Mouse (Mus musculus): ENCODE data around the gene Fbxw24.
"Not testable (repeated sequence)": the region's sequence is repeated elsewhere in the genome, so short reads cannot be mapped to it uniquely, and the experiment has no call there.

The Fbxw24 gene

DNA sequence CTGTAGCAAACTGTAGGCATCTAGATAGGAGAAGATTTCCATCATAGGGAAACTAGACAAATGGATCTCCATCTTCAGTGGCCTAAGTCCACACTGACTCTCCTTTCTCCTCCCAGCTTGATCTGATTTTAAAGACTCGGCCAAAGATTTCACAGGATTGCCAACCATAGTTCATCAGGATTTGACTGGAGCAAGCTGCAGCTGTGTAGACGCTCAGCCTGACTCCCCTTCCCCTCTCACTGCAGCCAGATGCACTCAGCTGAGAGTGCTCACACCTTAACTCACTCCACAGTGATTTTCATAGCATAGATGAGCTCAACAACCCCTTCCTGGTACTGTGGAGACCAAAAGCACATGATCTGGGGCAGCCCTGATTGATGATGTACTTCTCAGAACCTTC lies at the start of gene Fbxw24:
Gene Fbxw24, minus strand, starts transcription at position 101 of the 400 bp plus-strand sequence.
- in situ Hi-C loops (cut with MseI, MboI): not testable (repeated sequence)

DNA sequence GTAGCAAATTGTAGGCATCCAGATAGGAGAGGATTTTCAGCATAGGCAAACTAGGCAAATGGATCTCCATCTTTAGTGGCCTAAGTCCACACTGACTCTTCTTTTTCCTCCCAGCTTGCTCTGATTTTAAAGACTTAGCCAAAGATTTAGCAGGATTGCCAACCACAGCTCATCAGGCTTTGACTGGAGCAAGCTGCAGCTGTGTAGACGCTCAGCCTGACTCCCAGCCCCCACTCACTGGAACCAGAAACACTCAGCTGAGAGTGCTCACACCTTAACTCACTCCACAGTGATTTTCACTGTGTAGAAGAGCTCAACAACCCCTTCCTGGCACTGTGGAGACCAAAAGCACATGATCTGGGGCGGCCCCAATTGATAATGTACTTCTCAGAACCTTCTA lies 38.7 kb upstream of the Fbxw24 start, which contains the start of gene Fbxw25:
Gene Fbxw25, minus strand, starts transcription at position 101 of the 400 bp plus-strand sequence.
- in situ Hi-C loops (cut with MseI, MboI): not testable (repeated sequence)

DNA sequence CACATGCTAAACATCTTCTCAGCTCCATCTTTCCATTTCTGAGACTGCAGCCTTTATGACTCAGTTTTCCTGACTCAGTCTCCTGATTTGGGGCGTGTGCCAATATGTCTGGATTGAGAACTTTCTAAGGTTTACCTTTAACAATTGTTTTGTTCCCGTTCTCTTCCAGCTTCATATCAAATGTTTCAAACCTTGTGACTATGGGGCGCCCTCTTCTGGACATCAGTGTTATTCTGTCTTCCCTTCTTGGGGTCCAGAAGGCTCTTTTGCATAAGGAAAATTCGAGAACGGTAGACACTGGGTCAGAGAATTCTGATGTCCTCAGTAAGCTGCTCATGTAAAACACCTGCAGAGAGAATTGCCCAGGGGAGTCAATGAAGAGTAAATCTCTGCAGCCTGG lies 19.0 kb downstream of the Fbxw24 start:
- in situ Hi-C loops (cut with MseI, MboI): not testable (repeated sequence)

DNA sequence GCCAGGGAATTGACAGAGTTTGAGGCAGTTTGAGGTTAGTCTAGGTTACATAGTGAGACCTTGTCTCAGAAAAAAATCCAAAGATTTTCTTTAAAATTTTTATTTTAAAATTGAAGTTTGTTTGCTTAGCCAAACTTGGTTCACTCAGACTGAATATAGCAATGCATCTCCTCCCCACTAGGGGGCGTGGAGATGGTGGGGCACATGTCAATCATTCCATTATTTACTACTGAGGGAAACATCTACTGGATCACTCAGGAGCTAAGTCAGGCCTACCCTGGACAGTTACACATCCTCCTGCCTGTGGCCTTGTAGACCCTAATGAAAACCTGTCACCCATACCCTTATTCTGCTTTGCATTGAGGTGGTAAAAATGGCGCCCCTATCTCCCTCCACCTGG lies 23.7 kb downstream of the Fbxw24 start:
- in situ Hi-C loops (cut with MseI, MboI): not testable (repeated sequence)

DNA sequence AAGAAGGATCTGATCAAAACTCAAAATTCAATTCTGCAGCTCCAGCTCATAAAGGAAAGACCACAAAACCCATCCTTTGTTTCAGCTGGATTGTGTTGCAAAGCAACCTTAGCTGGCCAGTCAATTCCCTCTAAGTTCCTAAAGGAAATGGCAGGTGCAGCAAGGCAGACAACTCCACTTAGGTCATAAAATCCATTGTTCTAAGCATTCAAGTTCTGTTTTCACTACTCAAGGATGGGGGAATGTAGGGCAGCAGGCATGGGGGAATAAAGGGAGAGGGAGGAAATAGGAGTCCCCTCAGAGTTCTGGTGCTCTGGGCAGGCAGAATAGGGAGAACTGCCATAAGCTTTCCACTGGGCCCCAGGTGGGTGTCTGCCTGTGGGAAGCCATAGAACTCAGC lies 28.6 kb downstream of the Fbxw24 start:
- in situ Hi-C loops (cut with MseI, MboI): no loop called here

- in situ Hi-C loops (cut with MseI, MboI): no loop called here
These were observed 31.0 kb downstream of the Fbxw24 start for GRCm38 (mm10) chr9:109594866-109595265.

GRCm38 (mm10) chr9:109568162-109568561 lies 57.7 kb downstream of the Fbxw24 start, which contains the start of gene Fbxw15:
TSS of gene Fbxw15 (minus strand) at chr9:109568262.
- in situ Hi-C loops (cut with MseI, MboI): not testable (repeated sequence)

- in situ Hi-C loops (cut with MseI, MboI): no loop called here
These were observed 60.3 kb downstream of the Fbxw24 start for GRCm38 (mm10) chr9:109565546-109565945.

- in situ Hi-C loops (cut with MseI, MboI): not testable (repeated sequence)
These were observed 63.8 kb downstream of the Fbxw24 start for GRCm38 (mm10) chr9:109562106-109562505.

DNA sequence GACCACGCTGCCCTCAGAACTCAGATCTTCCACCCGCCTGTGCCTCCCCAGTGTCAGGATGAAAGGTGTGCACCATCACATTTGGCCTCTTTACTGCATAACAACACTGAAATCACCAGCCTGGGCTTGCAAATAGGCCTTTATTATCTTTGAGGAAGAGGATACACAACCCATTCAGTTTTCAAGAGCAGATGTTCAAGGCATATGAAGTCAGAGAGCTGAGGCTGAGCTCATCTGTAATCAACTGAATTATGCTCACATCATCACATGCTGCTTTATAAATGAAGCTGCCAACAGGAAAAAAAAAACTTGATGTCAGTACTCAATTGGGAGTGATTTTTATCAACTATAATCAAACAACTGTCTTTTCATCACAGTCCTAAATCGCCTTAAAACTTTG lies 73.4 kb downstream of the Fbxw24 start:
- in situ Hi-C loops (cut with MseI, MboI): no loop called here
